21 mouse cellular contexts compared by ENCODE assay signal in genomic region chr2:164544454-164545097, GRCm38 (mm10). TPM values are rescaled to one million over a fixed set of nuclear protein-coding genes. Genes with fewer than 3 reads are reported as not detected.
DNase-seq lines count a peak whose midpoint lies in the region; ATAC-seq and TF ChIP-seq lines count a peak whose summit lies in the region.
"Had no signal": no experiment of that assay in that cellular context is flagged by ENCODE, and none has a peak within 500 bp of the region (broad histone marks: within the 10 kb centered on the region; RNA-seq: fewer than 3 reads in every experiment).

No protein-coding gene starts in this region.

- H3K27me3 ChIP-seq in kidney, embryonic 14.5 days (ENCODE audit: control insufficient read depth, insufficient read depth, low read length) = no peaks in the 10 kb centered on the region
- H3K27me3 ChIP-seq in liver, postnatal 0 days (ENCODE audit: insufficient read depth, low read length) = no peaks in the 10 kb centered on the region
- no peaks in the 10 kb centered on the region; the same call in 1 of the 2 replicates for H3K27me3 ChIP-seq in forebrain, embryonic 13.5 days
- 0 out of 2 replicates have a peak, but pooled peaks cover 6% of the 10 kb centered on the region for H3K27me3 ChIP-seq in hindbrain, embryonic 13.5 days
- H3K27me3 ChIP-seq: limb, embryonic 15.5 days; lung, embryonic 15.5 days had no signal

- 0 out of 2 replicates have a peak, but pooled peaks cover 4% of the 10 kb centered on the region for H3K4me1 ChIP-seq in kidney, embryonic 14.5 days (ENCODE audit: control insufficient read depth, insufficient read depth, low read length)
- H3K4me1 ChIP-seq in liver, postnatal 0 days (ENCODE audit: insufficient read depth) = no peaks in the 10 kb centered on the region
- H3K4me1 ChIP-seq in forebrain, embryonic 13.5 days = no peaks in the 10 kb centered on the region
- no peaks in the 10 kb centered on the region for H3K4me1 ChIP-seq in hindbrain, embryonic 13.5 days (replicated peaks)
- H3K4me1 ChIP-seq: neural tube, embryonic 12.5 days had no signal

- no peak overlapping the region for H3K4me3 ChIP-seq in kidney, embryonic 14.5 days (ENCODE audit: low read length)
- H3K4me3 ChIP-seq in liver, postnatal 0 days (ENCODE audit: low read depth, low read length) = no peak overlapping the region
- no peak overlapping the region for H3K4me3 ChIP-seq in forebrain, embryonic 13.5 days
- no peak overlapping the region for H3K4me3 ChIP-seq in hindbrain, embryonic 13.5 days
- H3K4me3 ChIP-seq: limb, embryonic 15.5 days; lung, embryonic 15.5 days; neural tube, embryonic 12.5 days had no signal

- no peaks in the 10 kb centered on the region for H3K9me3 ChIP-seq in kidney, embryonic 14.5 days (ENCODE audit: control insufficient read depth, low read length)
- no peaks in the 10 kb centered on the region for H3K9me3 ChIP-seq in liver, postnatal 0 days (ENCODE audit: low read length)
- no peaks in the 10 kb centered on the region for H3K9me3 ChIP-seq in forebrain, embryonic 13.5 days (replicated peaks)
- no peaks in the 10 kb centered on the region for H3K9me3 ChIP-seq in hindbrain, embryonic 13.5 days
- H3K9me3 ChIP-seq: limb, embryonic 15.5 days; lung, embryonic 15.5 days; neural tube, embryonic 12.5 days had no signal

- no peak for TF ChIP-seq EP300 in liver, postnatal 0 days (IDR thresholded peaks at IDR 0.05; ENCODE audit: low read depth)

- no peak overlapping the region for H3K4me2 ChIP-seq in kidney, embryonic 14.5 days (replicated peaks; ENCODE audit: low read depth, low read length)
- no peak overlapping the region for H3K4me2 ChIP-seq in liver, postnatal 0 days (ENCODE audit: low read depth, low read length)
- H3K4me2 ChIP-seq in forebrain, embryonic 13.5 days = no peak overlapping the region
- no peak overlapping the region for H3K4me2 ChIP-seq in hindbrain, embryonic 13.5 days
- H3K4me2 ChIP-seq: limb, embryonic 15.5 days; lung, embryonic 15.5 days; neural tube, embryonic 12.5 days had no signal

- DNase-seq in kidney, adult 9 months = no peak
- peak; percentile 62 for DNase-seq in CD4-positive helper T cell, adult 2 months (ENCODE audit: low read depth, low spot score)
- DNase-seq in liver, postnatal 0 days = no peak
- DNase-seq: adrenal gland, postnatal 14 days; cerebellum, postnatal 10 days; gastrocnemius, postnatal 10 days; layer of hippocampus, adult 9-11 months; midbrain, embryonic 14.5 days had no signal

- no peak for ATAC-seq in kidney, embryonic 14.5 days (ENCODE audit: low FRiP score, low TSS enrichment)
- peak; percentile 93 to 96 for ATAC-seq in hematopoietic stem cell, adult 5-6 weeks (replicated peaks in 1 of 2; ENCODE audit: insufficient read depth in 1 of 2, low FRiP score in 2 of 2, low TSS enrichment in 1 of 2, low read depth in 1 of 2, poor library complexity in 2 of 2, severe bottlenecking in 2 of 2)
- peak; percentile 71 for ATAC-seq in monocyte, adult 5-6 weeks (replicated peaks; ENCODE audit: insufficient number of reproducible peaks, low FRiP score, low TSS enrichment, poor library complexity, severe bottlenecking)
- ATAC-seq in liver, postnatal 0 days = no peak
- ATAC-seq in forebrain, embryonic 13.5 days = no peak
- no peak for ATAC-seq in hindbrain, embryonic 13.5 days (ENCODE audit: low FRiP score)

- H3K9ac ChIP-seq in kidney, embryonic 14.5 days (ENCODE audit: low read depth, low read length) = no peak overlapping the region
- no peak overlapping the region for H3K9ac ChIP-seq in liver, postnatal 0 days (replicated peaks)
- no peak overlapping the region for H3K9ac ChIP-seq in forebrain, embryonic 13.5 days
- no peak overlapping the region for H3K9ac ChIP-seq in hindbrain, embryonic 13.5 days
- H3K9ac ChIP-seq: limb, embryonic 15.5 days; lung, embryonic 15.5 days; neural tube, embryonic 12.5 days had no signal

- no peak for TF ChIP-seq CTCF in liver, postnatal 0 days (IDR thresholded peaks at IDR 0.05; ENCODE audit: low read depth)

- WGBS in kidney, embryonic 14.5 days = 28% methylated on average over 5 of the region's 5 CpGs
- WGBS in liver, postnatal 0 days (ENCODE audit: insufficient replicate concordance) = 24% methylated on average over 5 of the region's 5 CpGs
- 57% methylated on average over 5 of the region's 5 CpGs for WGBS in forebrain, embryonic 13.5 days
- 49% methylated on average over 5 of the region's 5 CpGs for WGBS in hindbrain, embryonic 13.5 days

- H3K27ac ChIP-seq in kidney, embryonic 14.5 days (ENCODE audit: low read depth, low read length) = peak overlapping the region; percentile 38; the same call in 1 of the 2 replicates
- H3K27ac ChIP-seq in liver, postnatal 0 days (ENCODE audit: low read depth) = no peak overlapping the region
- no peak overlapping the region for H3K27ac ChIP-seq in forebrain, embryonic 13.5 days
- no peak overlapping the region for H3K27ac ChIP-seq in hindbrain, embryonic 13.5 days
- H3K27ac ChIP-seq: limb, embryonic 15.5 days; lung, embryonic 15.5 days; neural tube, embryonic 12.5 days had no signal

- H3K36me3 ChIP-seq in kidney, embryonic 14.5 days (ENCODE audit: control insufficient read depth, insufficient read depth, low read length) = no peaks in the 10 kb centered on the region
- no peaks in the 10 kb centered on the region for H3K36me3 ChIP-seq in liver, postnatal 0 days (replicated peaks; ENCODE audit: insufficient read depth, low read length)
- H3K36me3 ChIP-seq in forebrain, embryonic 13.5 days (ENCODE audit: poor library complexity, severe bottlenecking) = no peaks in the 10 kb centered on the region
- no peaks in the 10 kb centered on the region for H3K36me3 ChIP-seq in hindbrain, embryonic 13.5 days
- H3K36me3 ChIP-seq: limb, embryonic 15.5 days; lung, embryonic 15.5 days; neural tube, embryonic 12.5 days had no signal

RNA-seq across cellular contexts. Expression of gene Wfdc2, which starts 17.6 kb away (rescaled TPM):
- 330 and 331 TPM in 2 replicates for polyA plus RNA-seq in kidney, embryonic 14.5 days (2014; fragmentation: Nextera tagmentation; extraction: Ambion mirVana)
- total RNA-seq in hematopoietic stem cell, adult 5-6 weeks (2017) = 7.5 and 11.6 TPM in 2 replicates
- 1.4 TPM in 1 of 3 replicates, not detected in the others for total RNA-seq in monocyte, adult 5-6 weeks (2017)
- 3.0 and 3.3 TPM in 2 replicates for polyA plus RNA-seq in liver, postnatal 0 days (2015; fragmentation: Nextera tagmentation; extraction: Ambion mirVana)
- polyA plus RNA-seq in forebrain, embryonic 13.5 days (2015; fragmentation: Nextera tagmentation; extraction: Ambion mirVana) = 15.4 and 21.2 TPM in 2 replicates
- 4.5 and 5.5 TPM in 2 replicates for polyA plus RNA-seq in hindbrain, embryonic 13.5 days (2015; fragmentation: Nextera tagmentation; extraction: Ambion mirVana)
- total RNA-seq: gastrocnemius, postnatal 10 days; MEL had no signal
- polyA plus RNA-seq: C2C12 had no signal

RNA-seq across cellular contexts. Expression of gene Spint3, which starts 28.7 kb away (rescaled TPM):
- polyA plus RNA-seq in kidney, embryonic 14.5 days (2014; fragmentation: Nextera tagmentation; extraction: Ambion mirVana) = not detected in 2 replicates
- not detected in 2 replicates for total RNA-seq in hematopoietic stem cell, adult 5-6 weeks (2017)
- total RNA-seq in monocyte, adult 5-6 weeks (2017) = not detected in 3 replicates
- polyA plus RNA-seq in liver, postnatal 0 days (2015; fragmentation: Nextera tagmentation; extraction: Ambion mirVana) = not detected in 2 replicates
- polyA plus RNA-seq in forebrain, embryonic 13.5 days (2015; fragmentation: Nextera tagmentation; extraction: Ambion mirVana) = not detected in 2 replicates
- not detected in 2 replicates for polyA plus RNA-seq in hindbrain, embryonic 13.5 days (2015; fragmentation: Nextera tagmentation; extraction: Ambion mirVana)
- total RNA-seq: adrenal gland, postnatal 14 days; gastrocnemius, postnatal 10 days; heart, adult 8-10 months; heart, postnatal 25 days; left cerebral cortex, postnatal 14 days; MEL had no signal
- polyA plus RNA-seq: C2C12; limb, embryonic 15.5 days; lung, embryonic 15.5 days; midbrain, embryonic 14.5 days; neural tube, embryonic 12.5 days had no signal

RNA-seq across cellular contexts. Expression of gene Wfdc6a, which starts 40.7 kb away (rescaled TPM):
- polyA plus RNA-seq in kidney, embryonic 14.5 days (2014; fragmentation: Nextera tagmentation; extraction: Ambion mirVana) = not detected in 2 replicates
- not detected in 2 replicates for total RNA-seq in hematopoietic stem cell, adult 5-6 weeks (2017)
- total RNA-seq in monocyte, adult 5-6 weeks (2017) = 0.87 TPM in 1 of 3 replicates, not detected in the others
- not detected in 2 replicates for polyA plus RNA-seq in liver, postnatal 0 days (2015; fragmentation: Nextera tagmentation; extraction: Ambion mirVana)
- not detected in 2 replicates for polyA plus RNA-seq in forebrain, embryonic 13.5 days (2015; fragmentation: Nextera tagmentation; extraction: Ambion mirVana)
- not detected in 2 replicates for polyA plus RNA-seq in hindbrain, embryonic 13.5 days (2015; fragmentation: Nextera tagmentation; extraction: Ambion mirVana)
- total RNA-seq: gastrocnemius, postnatal 10 days; MEL had no signal
- polyA plus RNA-seq: C2C12; midbrain, embryonic 14.5 days; neural tube, embryonic 12.5 days had no signal

RNA-seq across cellular contexts. Expression of gene Pigt, which starts 47.3 kb away (rescaled TPM):
- polyA plus RNA-seq in kidney, embryonic 14.5 days (2014; fragmentation: Nextera tagmentation; extraction: Ambion mirVana) = 70.7 and 79.2 TPM in 2 replicates
- total RNA-seq in hematopoietic stem cell, adult 5-6 weeks (2017) = 28.1 and 28.2 TPM in 2 replicates
- 12.6 to 37.4 TPM (median 13.3 TPM) in 3 replicates for total RNA-seq in monocyte, adult 5-6 weeks (2017)
- polyA plus RNA-seq in liver, postnatal 0 days (2015; fragmentation: Nextera tagmentation; extraction: Ambion mirVana) = 24.3 and 25.1 TPM in 2 replicates
- 47.2 and 52.2 TPM in 2 replicates for polyA plus RNA-seq in forebrain, embryonic 13.5 days (2015; fragmentation: Nextera tagmentation; extraction: Ambion mirVana)
- polyA plus RNA-seq in hindbrain, embryonic 13.5 days (2015; fragmentation: Nextera tagmentation; extraction: Ambion mirVana) = 67.3 and 71.1 TPM in 2 replicates

RNA-seq across cellular contexts. Expression of gene Eppin, which starts 48.8 kb away (rescaled TPM):
- polyA plus RNA-seq in kidney, embryonic 14.5 days (2014; fragmentation: Nextera tagmentation; extraction: Ambion mirVana) = not detected in 2 replicates
- not detected in 2 replicates for total RNA-seq in hematopoietic stem cell, adult 5-6 weeks (2017)
- not detected in 3 replicates for total RNA-seq in monocyte, adult 5-6 weeks (2017)
- polyA plus RNA-seq in liver, postnatal 0 days (2015; fragmentation: Nextera tagmentation; extraction: Ambion mirVana) = not detected in 2 replicates
- polyA plus RNA-seq in forebrain, embryonic 13.5 days (2015; fragmentation: Nextera tagmentation; extraction: Ambion mirVana) = not detected in 2 replicates
- not detected in 2 replicates for polyA plus RNA-seq in hindbrain, embryonic 13.5 days (2015; fragmentation: Nextera tagmentation; extraction: Ambion mirVana)
- total RNA-seq: adrenal gland, postnatal 14 days; gastrocnemius, postnatal 10 days; heart, adult 8-10 months; heart, postnatal 25 days; left cerebral cortex, postnatal 14 days; MEL had no signal
- polyA plus RNA-seq: C2C12; limb, embryonic 15.5 days; lung, embryonic 15.5 days; midbrain, embryonic 14.5 days; neural tube, embryonic 12.5 days had no signal

Comparison
In these comparisons a context has a peak if more than half of its experiments do, and no peak if none do; other contexts are left out.
1. ATAC-seq: peak in hematopoietic stem cell, adult 5-6 weeks (2 of 2) and monocyte, adult 5-6 weeks (single experiment); none in kidney, embryonic 14.5 days (single experiment), liver, postnatal 0 days (single experiment), forebrain, embryonic 13.5 days (single experiment) and hindbrain, embryonic 13.5 days (single experiment).
2. RNA of gene Wfdc2, which starts 17.6 kb away (polyA plus RNA-seq): 330 to 331 TPM in kidney, embryonic 14.5 days; 15.4 to 21.2 TPM in forebrain, embryonic 13.5 days, 4.5 to 5.5 TPM in hindbrain, embryonic 13.5 days and 3.0 to 3.3 TPM in liver, postnatal 0 days; every median in the first group is over 10 times any median in the second.